Mouse (Mus musculus) brain, embryonic 14.5 days (tissue): ENCODE measurements at regions not wholly inside any gene's neighbourhood (a gene's known extent, or its start where the extent isn't known, plus 50 kb on each side); places are given as distances from the start of the nearest gene placed in this dataset.

Experiments
- DNase-seq: peaks from one replicate; pipeline ENCODE4 v3.0.0-alpha.2; 2011; ENCODE audit warnings: low read depth
- CTCF ChIP-seq: fragments of 200-500 bp; IDR thresholded peaks from 2 replicates; pipeline ENCODE4 v1.5.1; 2012; ENCODE audit warnings: inconsistent platforms, mild to moderate bottlenecking, moderate library complexity, borderline replicate concordance; ENCODE audit not compliant: insufficient read depth, insufficient read length; ENCODE audit errors: extremely low read depth
- POLR2A ChIP-seq: fragments of 200-500 bp; IDR thresholded peaks from 2 replicates; pipeline ENCODE4 v1.6.1; 2012; ENCODE audit warnings: mild to moderate bottlenecking, inconsistent platforms, borderline replicate concordance; ENCODE audit not compliant: poor library complexity, insufficient read depth, insufficient read length, severe bottlenecking; ENCODE audit errors: extremely low read depth

- DNase-seq, result no peak
- TF ChIP-seq CTCF (no peak), POLR2A (no peak)
Measured at GRCm38 (mm10) chr17:54214804-54215203, 84.0 kb downstream of the Slc5a7 start.

DNA sequence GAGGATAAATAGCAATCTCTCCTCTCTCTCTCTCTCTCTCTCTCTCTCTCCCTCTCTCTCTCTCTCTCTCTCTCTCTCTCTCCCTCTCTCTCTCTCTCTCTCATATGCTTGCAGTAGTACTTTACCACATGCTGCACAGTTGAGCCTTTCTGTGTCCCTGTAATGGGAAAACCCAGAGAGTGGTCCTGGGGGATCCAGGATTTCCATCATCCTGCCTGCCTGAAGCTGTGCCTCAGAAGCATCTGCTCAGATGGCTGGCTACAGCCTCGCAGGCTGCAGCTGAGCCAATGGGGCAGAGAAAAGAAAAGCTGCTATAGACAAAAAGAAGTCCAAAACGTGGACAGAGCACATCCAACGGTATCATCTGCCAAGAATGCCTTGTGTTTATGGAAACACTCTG, 97.1 kb downstream of the Slc5a7 start:
- peak; percentile 42 for DNase-seq

DNA sequence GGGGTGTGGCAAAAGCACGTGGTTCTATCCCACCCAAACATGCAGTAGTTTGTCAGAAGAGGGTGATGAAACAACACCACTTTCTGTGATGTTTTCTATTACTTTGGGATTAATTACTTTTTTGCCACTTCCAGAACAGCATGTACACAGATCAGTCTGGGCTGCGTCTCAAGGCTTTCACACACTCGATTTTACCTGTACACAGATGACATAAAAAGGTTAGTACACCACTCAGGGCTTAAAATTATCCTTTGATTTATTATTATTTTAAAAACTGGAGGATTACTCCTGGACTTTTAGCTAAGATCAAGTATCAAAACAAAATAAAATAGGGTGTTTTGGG, 106.6 kb downstream of the Slc5a7 start:
- DNase-seq, result no peak
- no peak for TF ChIP-seq CTCF
- TF ChIP-seq POLR2A, result no peak

More for the DNA sequence above, 97.1 kb downstream of the Slc5a7 start:
- TF ChIP-seq CTCF (no peak), POLR2A (no peak)

GRCm38 (mm10) chr17:54191526-54192230, 107.2 kb downstream of the Slc5a7 start:
- DNase-seq, result peak; percentile 84
- no peak for TF ChIP-seq POLR2A
- no peak for TF ChIP-seq CTCF

- TF ChIP-seq POLR2A, result no peak
Measured at GRCm38 (mm10) chr17:54188997-54189553, 109.8 kb downstream of the Slc5a7 start.

GRCm38 (mm10) chr17:54182073-54182472, 116.8 kb downstream of the Slc5a7 start:
- DNase-seq, result no peak
- TF ChIP-seq CTCF (no peak), POLR2A (no peak)

More at GRCm38 (mm10) chr17:54188997-54189553, 109.8 kb downstream of the Slc5a7 start:
- DNase-seq, result no peak

GRCm38 (mm10) chr17:54180563-54180962, 118.3 kb downstream of the Slc5a7 start:
- no peak for DNase-seq
- TF ChIP-seq POLR2A (no peak), CTCF (no peak)

GRCm38 (mm10) chr17:54170762-54171161, 128.1 kb downstream of the Slc5a7 start:
- TF ChIP-seq POLR2A (no peak), CTCF (no peak)

GRCm38 (mm10) chr17:54168039-54168438, 130.8 kb downstream of the Slc5a7 start:
- DNase-seq, result no peak
- TF ChIP-seq POLR2A (no peak), CTCF (no peak)

More at GRCm38 (mm10) chr17:54170762-54171161, 128.1 kb downstream of the Slc5a7 start:
- DNase-seq, result no peak

DNA sequence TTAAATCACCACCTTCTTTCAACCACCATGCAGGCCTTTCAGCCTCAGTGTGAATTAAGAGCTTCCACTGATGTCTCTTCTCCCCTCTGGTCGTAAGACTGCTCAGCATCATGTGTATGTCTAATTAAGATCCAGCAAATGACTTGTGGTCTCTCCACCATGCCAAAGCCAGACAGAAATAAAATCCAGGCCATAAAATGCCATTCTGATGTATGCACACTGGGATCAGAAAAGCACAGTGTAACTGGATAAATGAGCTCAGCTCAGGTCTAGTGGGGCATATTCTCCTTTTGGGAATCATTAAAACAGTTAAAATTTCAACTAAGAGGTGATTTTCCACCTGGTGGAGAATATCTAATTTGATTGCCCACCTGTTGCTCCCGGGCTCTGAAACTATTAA, 136.5 kb downstream of the Slc5a7 start:
- TF ChIP-seq CTCF, result no peak
- TF ChIP-seq POLR2A, result no peak
- no peak for DNase-seq

GRCm38 (mm10) chr17:54158753-54159152, 140.1 kb downstream of the Slc5a7 start:
- TF ChIP-seq CTCF (no peak), POLR2A (no peak)
- DNase-seq, result peak; percentile 31

DNA sequence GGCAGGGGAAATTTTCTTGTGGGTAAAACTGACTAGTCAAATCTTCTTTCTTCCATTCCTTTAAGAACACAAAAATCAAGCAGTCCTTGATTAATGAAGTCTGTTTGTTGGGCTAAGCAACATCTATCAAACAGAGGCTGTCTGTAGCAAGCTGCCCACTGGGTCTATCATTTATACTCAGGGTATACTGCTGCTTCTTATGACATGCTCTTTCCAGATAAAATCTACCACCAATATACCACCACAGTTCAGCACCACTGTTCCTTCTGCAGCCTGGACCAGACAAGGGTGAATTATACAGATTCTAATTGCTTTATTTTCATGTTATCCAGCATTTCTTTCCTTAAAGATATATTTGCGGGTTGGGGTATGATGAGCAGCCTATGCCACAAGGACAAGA, 140.5 kb downstream of the Slc5a7 start:
- DNase-seq, result no peak
- TF ChIP-seq CTCF (no peak), POLR2A (no peak)
